Mouse (Mus musculus) ES-E14 (cell line): ENCODE results near the gene Mrpl48.

Experiments used
- HCFC1 ChIP-seq: IDR thresholded peaks from 2 replicates; pipeline ENCODE4 v1.6.1; 2012; ENCODE audit warnings: low read length, inconsistent platforms, borderline replicate concordance; ENCODE audit not compliant: insufficient read depth
- ZC3H11A ChIP-seq: IDR thresholded peaks from 2 replicates; pipeline ENCODE4 v1.6.1; 2012; ENCODE audit warnings: low read depth, mild to moderate bottlenecking, inconsistent platforms, low read length, borderline replicate concordance
- ZNF384 ChIP-seq: IDR thresholded peaks from 2 replicates; pipeline ENCODE4 v1.6.1; 2012; ENCODE audit warnings: low read depth, low read length, inconsistent platforms

GRCm38 (mm10) chr7:100645147-100645546 lies 37.0 kb upstream of the Mrpl48 start:
- TF ChIP-seq HCFC1, result no peak
- TF ChIP-seq ZNF384, result no peak
- peak; percentile 50; the same call in 1 of the 2 replicates for TF ChIP-seq ZC3H11A
